Mouse (Mus musculus): ENCODE measurements around the gene Hcrt. TPM values are rescaled to one million over a fixed set of nuclear protein-coding genes. Genes with fewer than 3 reads are reported as not detected.
"Not testable (repeated sequence)": the region's sequence is repeated elsewhere in the genome, so short reads cannot be mapped to it uniquely, and the experiment has no call there.

The Hcrt gene
- polyA plus RNA-seq (2012; ENCODE audit: insufficient read depth, insufficient read length, missing spikeins): not detected in 2 replicates

GRCm38 (mm10) chr11:100762831-100763230 lies at the start of gene Hcrt:
TSS of gene Hcrt (minus strand) at chr11:100762931.
- H3K27ac ChIP-seq (replicated peaks; ENCODE audit: low read depth, low read length): no peak within 1 kb of the TSS
- no peaks in the 10 kb centered on the region for H3K4me1 ChIP-seq (ENCODE audit: control insufficient read depth, insufficient read depth, insufficient read length, low read length)
- peak within 1 kb of the TSS; percentile 80 for H3K4me3 ChIP-seq (ENCODE audit: insufficient read depth, low read depth, low read length)

GRCm38 (mm10) chr11:100811132-100811531 lies 48.4 kb upstream of the Hcrt start:
- H3K27ac ChIP-seq (replicated peaks; ENCODE audit: low read depth, low read length): no peak overlapping the region
- H3K4me3 ChIP-seq (ENCODE audit: insufficient read depth, low read depth, low read length): no peak overlapping the region
- peaks cover 17% of the 10 kb centered on the region for H3K4me1 ChIP-seq (ENCODE audit: control insufficient read depth, insufficient read depth, insufficient read length, low read length)

- Histone ChIP-seq H3K4me3 (ENCODE audit: insufficient read depth, low read depth, low read length) (no peak overlapping the region), H3K4me1 (ENCODE audit: control insufficient read depth, insufficient read depth, insufficient read length, low read length) (peaks cover 12% of the 10 kb centered on the region), H3K27ac (replicated peaks; ENCODE audit: low read depth, low read length) (no peak overlapping the region)
Measured at GRCm38 (mm10) chr11:100810516-100810915, 47.8 kb upstream of the Hcrt start.

GRCm38 (mm10) chr11:100806380-100807305 lies 43.9 kb upstream of the Hcrt start:
- Histone ChIP-seq H3K27ac (replicated peaks; ENCODE audit: low read depth, low read length) (peak overlapping the region; percentile 19; the same call in 1 of the 2 replicates), H3K4me3 (ENCODE audit: insufficient read depth, low read depth, low read length) (no peak overlapping the region), H3K4me1 (ENCODE audit: control insufficient read depth, insufficient read depth, insufficient read length, low read length) (peaks cover 4% of the 10 kb centered on the region)

- H3K27ac ChIP-seq (replicated peaks; ENCODE audit: low read depth, low read length): 0 out of 2 replicates have a peak overlapping the region, but pooled peaks have one; percentile 31
- peaks cover 4% of the 10 kb centered on the region for H3K4me1 ChIP-seq (ENCODE audit: control insufficient read depth, insufficient read depth, insufficient read length, low read length)
- no peak overlapping the region for H3K4me3 ChIP-seq (ENCODE audit: insufficient read depth, low read depth, low read length)
Measured at GRCm38 (mm10) chr11:100805535-100805934, 42.8 kb upstream of the Hcrt start.

GRCm38 (mm10) chr11:100804409-100804808 lies 41.7 kb upstream of the Hcrt start:
- H3K4me3 ChIP-seq (ENCODE audit: insufficient read depth, low read depth, low read length): no peak overlapping the region
- H3K4me1 ChIP-seq (ENCODE audit: control insufficient read depth, insufficient read depth, insufficient read length, low read length): peaks cover 4% of the 10 kb centered on the region
- H3K27ac ChIP-seq (replicated peaks; ENCODE audit: low read depth, low read length): no peak overlapping the region

GRCm38 (mm10) chr11:100799426-100799825 lies 36.7 kb upstream of the Hcrt start:
- no peak overlapping the region for H3K4me3 ChIP-seq (ENCODE audit: insufficient read depth, low read depth, low read length)
- H3K27ac ChIP-seq (replicated peaks; ENCODE audit: low read depth, low read length): no peak overlapping the region
- no peaks in the 10 kb centered on the region for H3K4me1 ChIP-seq (ENCODE audit: control insufficient read depth, insufficient read depth, insufficient read length, low read length)

GRCm38 (mm10) chr11:100796585-100796984 lies 33.9 kb upstream of the Hcrt start:
- no peaks in the 10 kb centered on the region for H3K4me1 ChIP-seq (ENCODE audit: control insufficient read depth, insufficient read depth, insufficient read length, low read length)
- H3K4me3 ChIP-seq (ENCODE audit: insufficient read depth, low read depth, low read length): no peak overlapping the region
- H3K27ac ChIP-seq (replicated peaks; ENCODE audit: low read depth, low read length): no peak overlapping the region

- Histone ChIP-seq H3K4me1 (ENCODE audit: control insufficient read depth, insufficient read depth, insufficient read length, low read length) (peaks cover 3% of the 10 kb centered on the region; the same call in 1 of the 2 replicates), H3K27ac (replicated peaks; ENCODE audit: low read depth, low read length) (no peak overlapping the region), H3K4me3 (ENCODE audit: insufficient read depth, low read depth, low read length) (no peak overlapping the region)
Measured at GRCm38 (mm10) chr11:100795386-100795785, 32.7 kb upstream of the Hcrt start.

- Histone ChIP-seq H3K4me1 (ENCODE audit: control insufficient read depth, insufficient read depth, insufficient read length, low read length) (peaks cover 9% of the 10 kb centered on the region), H3K4me3 (ENCODE audit: insufficient read depth, low read depth, low read length) (no peak overlapping the region), H3K27ac (replicated peaks; ENCODE audit: low read depth, low read length) (peak overlapping the region; percentile 89)
Measured at GRCm38 (mm10) chr11:100791457-100792049, 28.8 kb upstream of the Hcrt start.

- peak overlapping the region; percentile 89 for H3K27ac ChIP-seq (replicated peaks; ENCODE audit: low read depth, low read length)
- H3K4me1 ChIP-seq (ENCODE audit: control insufficient read depth, insufficient read depth, insufficient read length, low read length): peaks cover 12% of the 10 kb centered on the region
- not testable (repeated sequence) for H3K4me3 ChIP-seq (ENCODE audit: insufficient read depth, low read depth, low read length)
Measured at GRCm38 (mm10) chr11:100790644-100791043, 27.9 kb upstream of the Hcrt start.

GRCm38 (mm10) chr11:100789702-100790101 lies 27.0 kb upstream of the Hcrt start:
- Histone ChIP-seq H3K27ac (replicated peaks; ENCODE audit: low read depth, low read length) (peak overlapping the region; percentile 84), H3K4me1 (ENCODE audit: control insufficient read depth, insufficient read depth, insufficient read length, low read length) (peaks cover 12% of the 10 kb centered on the region), H3K4me3 (ENCODE audit: insufficient read depth, low read depth, low read length) (no peak overlapping the region)

GRCm38 (mm10) chr11:100785774-100786173 lies 23.0 kb upstream of the Hcrt start:
- peak overlapping the region; percentile 66; the same call in 1 of the 2 replicates for H3K27ac ChIP-seq (replicated peaks; ENCODE audit: low read depth, low read length)
- H3K4me1 ChIP-seq (ENCODE audit: control insufficient read depth, insufficient read depth, insufficient read length, low read length): peaks cover 9% of the 10 kb centered on the region
- no peak overlapping the region for H3K4me3 ChIP-seq (ENCODE audit: insufficient read depth, low read depth, low read length)

GRCm38 (mm10) chr11:100784286-100784685 lies 21.6 kb upstream of the Hcrt start:
- Histone ChIP-seq H3K27ac (replicated peaks; ENCODE audit: low read depth, low read length) (no peak overlapping the region), H3K4me1 (ENCODE audit: control insufficient read depth, insufficient read depth, insufficient read length, low read length) (peaks cover 17% of the 10 kb centered on the region), H3K4me3 (ENCODE audit: insufficient read depth, low read depth, low read length) (no peak overlapping the region)

GRCm38 (mm10) chr11:100782568-100782967 lies 19.8 kb upstream of the Hcrt start:
- Histone ChIP-seq H3K27ac (replicated peaks; ENCODE audit: low read depth, low read length) (peak overlapping the region; percentile 69), H3K4me1 (ENCODE audit: control insufficient read depth, insufficient read depth, insufficient read length, low read length) (peaks cover 12% of the 10 kb centered on the region), H3K4me3 (ENCODE audit: insufficient read depth, low read depth, low read length) (no peak overlapping the region)

All from brown adipose tissue, adult 24 weeks (tissue).